In genomic region chr10:101997612-101998011, GRCm38 (mm10) we compare ENCODE assay signal across 27 mouse cellular contexts.
DNase-seq lines count a peak whose midpoint lies in the region; ATAC-seq and TF ChIP-seq lines count a peak whose summit lies in the region.
"Had no signal": no experiment of that assay in that cellular context is flagged by ENCODE, and none has a peak within 500 bp of the region (broad histone marks: within the 10 kb centered on the region; RNA-seq: fewer than 3 reads in every experiment).

No protein-coding gene starts in this region.

- WGBS in embryonic facial prominence, embryonic 14.5 days, result 63% methylated on average over 4 of the region's 4 CpGs
- 91% methylated on average over 4 of the region's 4 CpGs for WGBS in embryonic facial prominence, embryonic 10.5 days
- WGBS in forebrain, embryonic 15.5 days, result 78% methylated on average over 4 of the region's 4 CpGs
- 89% methylated on average over 4 of the region's 4 CpGs for WGBS in forebrain, embryonic 12.5 days
- 63% methylated on average over 4 of the region's 4 CpGs for WGBS in forebrain, postnatal 0 days
- 90% methylated on average over 4 of the region's 4 CpGs for WGBS in limb, embryonic 10.5 days

- H3K9me3 ChIP-seq in embryonic facial prominence, embryonic 14.5 days (ENCODE audit: control insufficient read depth, low read length), result no peaks in the 10 kb centered on the region
- no peaks in the 10 kb centered on the region for H3K9me3 ChIP-seq in embryonic facial prominence, embryonic 10.5 days
- no peaks in the 10 kb centered on the region for H3K9me3 ChIP-seq in forebrain, embryonic 15.5 days
- no peaks in the 10 kb centered on the region for H3K9me3 ChIP-seq in forebrain, embryonic 12.5 days
- H3K9me3 ChIP-seq in forebrain, postnatal 0 days (ENCODE audit: low read length), result no peaks in the 10 kb centered on the region
- H3K9me3 ChIP-seq in limb, embryonic 10.5 days (replicated peaks), result no peaks in the 10 kb centered on the region
- H3K9me3 ChIP-seq: embryonic facial prominence, embryonic 12.5 days; heart, embryonic 12.5 days; heart, embryonic 15.5 days; hindbrain, embryonic 10.5 days; hindbrain, embryonic 13.5 days; intestine, embryonic 15.5 days had no signal

- no peak for ATAC-seq in embryonic facial prominence, embryonic 14.5 days (ENCODE audit: low read depth)
- peak; percentile 80 for ATAC-seq in forebrain, embryonic 15.5 days (replicated peaks)
- ATAC-seq in forebrain, embryonic 12.5 days (ENCODE audit: low FRiP score), result no peak
- ATAC-seq in forebrain, postnatal 0 days, result peak; percentile 40; the same call in 1 of the 2 replicates
- ATAC-seq: activated CD4-positive, CD25-positive, alpha-beta regulatory T cell, adult 4 months; hindbrain, embryonic 16.5 days; intestine, embryonic 15.5 days had no signal

- no peak overlapping the region for H3K27ac ChIP-seq in embryonic facial prominence, embryonic 14.5 days (replicated peaks; ENCODE audit: low read depth, low read length)
- no peak overlapping the region for H3K27ac ChIP-seq in embryonic facial prominence, embryonic 10.5 days (replicated peaks)
- 0 out of 2 replicates have a peak overlapping the region, but pooled peaks have one; percentile 50 for H3K27ac ChIP-seq in forebrain, embryonic 15.5 days (replicated peaks)
- no peak overlapping the region for H3K27ac ChIP-seq in forebrain, embryonic 12.5 days
- H3K27ac ChIP-seq in forebrain, postnatal 0 days (ENCODE audit: low read depth, low read length), result no peak overlapping the region
- H3K27ac ChIP-seq in limb, embryonic 10.5 days, result no peak overlapping the region
- H3K27ac ChIP-seq: embryonic facial prominence, embryonic 12.5 days; gastrocnemius, adult 2 months; heart, embryonic 15.5 days; hindbrain, embryonic 10.5 days; hindbrain, embryonic 13.5 days; intestine, embryonic 15.5 days had no signal

- no peak for TF ChIP-seq CTCF in forebrain, postnatal 0 days (IDR thresholded peaks at IDR 0.05; ENCODE audit: low read depth)

- intact Hi-C loops in left cerebral cortex, postnatal 36 days (cut with DNase I), result no loop called here

- DNase-seq in embryonic facial prominence, embryonic 14.5 days (ENCODE audit: low spot score), result peak; percentile 4
- DNase-seq in embryonic facial prominence, embryonic 10.5 days (ENCODE audit: low spot score), result no peak
- DNase-seq in forebrain, postnatal 0 days, result peak; percentile 37
- no peak for DNase-seq in left cerebral cortex, postnatal 36 days (ENCODE audit: low spot score in 2 of 2)
- DNase-seq in limb, embryonic 10.5 days (ENCODE audit: low spot score), result no peak
- DNase-seq: adrenal gland, postnatal 10 days; adrenal gland, postnatal 36 days; cerebellum, adult 18-20 months; cerebellum, adult 9-10 months; cerebellum, postnatal 14 days; gastrocnemius, adult 2 months; gastrocnemius, postnatal 25 days; heart, adult 18-20 months; heart, postnatal 10 days; heart, postnatal 36 days; kidney, adult 11 months had no signal

- no peak overlapping the region for H3K4me2 ChIP-seq in embryonic facial prominence, embryonic 14.5 days (ENCODE audit: low read depth, low read length)
- no peak overlapping the region for H3K4me2 ChIP-seq in forebrain, embryonic 15.5 days (replicated peaks)
- H3K4me2 ChIP-seq in forebrain, embryonic 12.5 days, result no peak overlapping the region
- H3K4me2 ChIP-seq in forebrain, postnatal 0 days (ENCODE audit: low read depth), result no peak overlapping the region
- H3K4me2 ChIP-seq: embryonic facial prominence, embryonic 12.5 days; heart, embryonic 12.5 days; heart, embryonic 15.5 days; hindbrain, embryonic 13.5 days; intestine, embryonic 15.5 days had no signal

- no peak overlapping the region for H3K4me3 ChIP-seq in embryonic facial prominence, embryonic 14.5 days (ENCODE audit: low read depth, low read length)
- no peak overlapping the region for H3K4me3 ChIP-seq in embryonic facial prominence, embryonic 10.5 days
- H3K4me3 ChIP-seq in forebrain, embryonic 15.5 days, result no peak overlapping the region
- no peak overlapping the region for H3K4me3 ChIP-seq in forebrain, embryonic 12.5 days (replicated peaks)
- H3K4me3 ChIP-seq in forebrain, postnatal 0 days (ENCODE audit: low read depth, low read length), result no peak overlapping the region
- no peak overlapping the region for H3K4me3 ChIP-seq in limb, embryonic 10.5 days
- H3K4me3 ChIP-seq: embryonic facial prominence, embryonic 12.5 days; erythroblast, embryonic 14.5 days; gastrocnemius, adult 2 months; heart, embryonic 12.5 days; heart, embryonic 15.5 days; hindbrain, embryonic 10.5 days; hindbrain, embryonic 13.5 days; intestine, embryonic 15.5 days had no signal

- H3K9ac ChIP-seq in embryonic facial prominence, embryonic 14.5 days (ENCODE audit: low read depth, low read length), result no peak overlapping the region
- H3K9ac ChIP-seq in forebrain, embryonic 15.5 days (replicated peaks), result no peak overlapping the region
- no peak overlapping the region for H3K9ac ChIP-seq in forebrain, embryonic 12.5 days
- no peak overlapping the region for H3K9ac ChIP-seq in forebrain, postnatal 0 days
- H3K9ac ChIP-seq: embryonic facial prominence, embryonic 12.5 days; heart, embryonic 12.5 days; heart, embryonic 15.5 days; hindbrain, embryonic 13.5 days; intestine, embryonic 15.5 days had no signal

- no peaks in the 10 kb centered on the region for H3K36me3 ChIP-seq in embryonic facial prominence, embryonic 14.5 days (ENCODE audit: control insufficient read depth, insufficient read depth, low read length)
- H3K36me3 ChIP-seq in embryonic facial prominence, embryonic 10.5 days (replicated peaks), result no peaks in the 10 kb centered on the region
- H3K36me3 ChIP-seq in forebrain, embryonic 15.5 days, result no peaks in the 10 kb centered on the region
- H3K36me3 ChIP-seq in forebrain, embryonic 12.5 days (replicated peaks), result no peaks in the 10 kb centered on the region
- no peaks in the 10 kb centered on the region for H3K36me3 ChIP-seq in forebrain, postnatal 0 days (ENCODE audit: insufficient read depth)
- H3K36me3 ChIP-seq in limb, embryonic 10.5 days, result no peaks in the 10 kb centered on the region
- H3K36me3 ChIP-seq: embryonic facial prominence, embryonic 12.5 days; heart, embryonic 12.5 days; heart, embryonic 15.5 days; hindbrain, embryonic 10.5 days; hindbrain, embryonic 13.5 days; intestine, embryonic 15.5 days had no signal

- H3K27me3 ChIP-seq in embryonic facial prominence, embryonic 14.5 days (replicated peaks; ENCODE audit: control insufficient read depth, insufficient read depth, low read length), result no peaks in the 10 kb centered on the region
- H3K27me3 ChIP-seq in embryonic facial prominence, embryonic 10.5 days (replicated peaks; ENCODE audit: low read depth, poor library complexity, severe bottlenecking), result no peaks in the 10 kb centered on the region
- H3K27me3 ChIP-seq in forebrain, embryonic 15.5 days, result no peaks in the 10 kb centered on the region
- H3K27me3 ChIP-seq in forebrain, embryonic 12.5 days, result no peaks in the 10 kb centered on the region
- H3K27me3 ChIP-seq in forebrain, postnatal 0 days (ENCODE audit: insufficient read depth, low read length), result no peaks in the 10 kb centered on the region
- no peaks in the 10 kb centered on the region for H3K27me3 ChIP-seq in limb, embryonic 10.5 days (ENCODE audit: low read depth, poor library complexity, severe bottlenecking)
- H3K27me3 ChIP-seq: embryonic facial prominence, embryonic 12.5 days; heart, embryonic 12.5 days; heart, embryonic 15.5 days; hindbrain, embryonic 13.5 days; intestine, embryonic 15.5 days had no signal

- H3K4me1 ChIP-seq in embryonic facial prominence, embryonic 14.5 days (ENCODE audit: control insufficient read depth, insufficient read depth, low read length), result no peaks in the 10 kb centered on the region
- no peaks in the 10 kb centered on the region for H3K4me1 ChIP-seq in embryonic facial prominence, embryonic 10.5 days
- H3K4me1 ChIP-seq in forebrain, embryonic 15.5 days, result no peaks in the 10 kb centered on the region
- no peaks in the 10 kb centered on the region for H3K4me1 ChIP-seq in forebrain, embryonic 12.5 days
- H3K4me1 ChIP-seq in forebrain, postnatal 0 days (ENCODE audit: insufficient read depth), result no peaks in the 10 kb centered on the region
- H3K4me1 ChIP-seq in limb, embryonic 10.5 days, result no peaks in the 10 kb centered on the region
- H3K4me1 ChIP-seq: embryonic facial prominence, embryonic 12.5 days; heart, embryonic 12.5 days; heart, embryonic 15.5 days; hindbrain, embryonic 10.5 days; hindbrain, embryonic 13.5 days; intestine, embryonic 15.5 days had no signal

Comparison
In these comparisons a context has a peak if more than half of its experiments do, and no peak if none do; other contexts are left out.
1. ATAC-seq: peak in forebrain, embryonic 15.5 days (single experiment) and forebrain, postnatal 0 days (single experiment); none in embryonic facial prominence, embryonic 14.5 days (single experiment) and forebrain, embryonic 12.5 days (single experiment).
2. DNase-seq: peak in embryonic facial prominence, embryonic 14.5 days (single experiment) and forebrain, postnatal 0 days (single experiment); none in embryonic facial prominence, embryonic 10.5 days (single experiment), left cerebral cortex, postnatal 36 days (0 of 2) and limb, embryonic 10.5 days (single experiment).